In the genomic region with DNA sequence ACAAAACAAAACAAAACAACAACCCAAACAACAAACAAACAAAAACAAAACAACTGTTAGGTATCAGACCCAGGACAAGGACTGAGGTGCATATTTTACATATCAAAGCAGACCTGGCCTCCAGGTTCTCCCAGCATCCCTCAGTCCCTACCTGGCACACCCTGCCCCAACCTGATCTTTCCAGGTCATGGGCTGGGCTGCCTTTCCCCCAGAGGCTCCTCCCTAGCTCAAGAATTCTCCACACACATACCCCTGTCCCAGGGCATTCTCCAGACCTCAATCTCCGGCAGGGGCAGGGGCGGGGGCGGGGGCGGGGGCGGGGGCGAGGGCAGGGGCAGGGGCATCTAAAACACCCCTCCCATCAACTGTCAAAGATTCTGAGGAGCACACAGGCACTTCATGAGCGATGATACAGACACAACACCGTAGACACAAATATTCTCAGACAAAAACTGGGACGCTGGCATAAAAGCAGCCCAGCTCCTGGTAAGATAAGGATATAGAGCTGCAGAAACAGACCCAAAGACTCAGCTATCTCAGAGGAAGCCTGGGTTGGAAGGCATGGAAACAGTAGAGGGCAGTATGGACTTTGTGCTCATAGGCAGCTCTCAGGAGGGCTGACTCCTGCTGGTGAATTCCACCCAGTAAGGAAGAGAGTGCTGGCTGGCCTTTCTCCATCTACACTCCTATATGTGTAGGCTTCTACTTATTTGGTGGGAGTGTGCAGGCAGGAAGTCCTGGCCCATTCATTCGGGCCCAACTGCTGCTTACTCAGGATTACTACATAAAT, we compare ENCODE assay signal across 12 mouse cellular contexts.
A peak's percentile ranks its signal among the peaks of the same experiment; 100 is the strongest.
DNase-seq lines count a peak whose midpoint lies in the region; TF ChIP-seq lines count a peak whose summit lies in the region.
"Had no signal": no experiment of that assay in that cellular context is flagged by ENCODE, and none has a peak within 500 bp of the region (broad histone marks: within the 10 kb centered on the region; RNA-seq: fewer than 3 reads in every experiment).

No protein-coding gene starts in this region.

- H3K27ac ChIP-seq in layer of hippocampus, adult 2 months = no peak overlapping the region
- H3K27ac ChIP-seq in CH12.LX (ENCODE audit: insufficient read depth, low read depth) = no peak overlapping the region
- H3K27ac ChIP-seq: embryonic facial prominence, embryonic 13.5 days; limb, embryonic 10.5 days had no signal

- no peaks in the 10 kb centered on the region for H3K4me1 ChIP-seq in CH12.LX (ENCODE audit: control insufficient read depth in 1 of 2, insufficient read depth in 2 of 2)
- H3K4me1 ChIP-seq: embryonic facial prominence, embryonic 13.5 days; heart, embryonic 12.5 days; limb, embryonic 10.5 days had no signal

- dilution Hi-C loops in CH12.LX (cut with MboI; ENCODE audit: extremely low pct_ligation_motif_present, extremely low pct_unique_long_range_greater_than_20kb, low sequenced_read_pairs) = no loop called here

- no peaks in the 10 kb centered on the region for H3K9me3 ChIP-seq in CH12.LX (replicated peaks; ENCODE audit: low read length)
- H3K9me3 ChIP-seq: embryonic facial prominence, embryonic 13.5 days; heart, embryonic 12.5 days; limb, embryonic 10.5 days had no signal

- TF ChIP-seq CTCF in layer of hippocampus, adult 2 months (conservative IDR thresholded peaks at IDR 0.05) = peak; percentile 50
- TF ChIP-seq CTCF in CH12.LX (conservative IDR thresholded peaks at IDR 0.05 in 1 of 2, IDR thresholded peaks at IDR 0.05 in 1 of 2; ENCODE audit: low read depth in 2 of 2, low read length in 2 of 2) = peak in 1 of 2 experiments; percentile 55; a peak in 2 of 4 replicates

- TF ChIP-seq RAD21 in CH12.LX (IDR thresholded peaks at IDR 0.05; ENCODE audit: low read depth, low read length) = peak; percentile 26

- in situ Hi-C loops in CH12.LX (cut with MboI; ENCODE audit: low pct_ligation_motif_present, low pct_unique_long_range_greater_than_20kb, low sequenced_read_pairs) = no loop called here

- TF ChIP-seq EP300 in CH12.LX (IDR thresholded peaks at IDR 0.05; ENCODE audit: low read length) = no peak

- no peak overlapping the region for H3K4me3 ChIP-seq in layer of hippocampus, adult 2 months
- H3K4me3 ChIP-seq in CH12.LX (replicated peaks in 1 of 3; ENCODE audit: low read depth in 2 of 3, low read length in 2 of 3, poor library complexity in 1 of 3) = no peak overlapping the region
- H3K4me3 ChIP-seq: embryonic facial prominence, embryonic 13.5 days; heart, embryonic 12.5 days; limb, embryonic 10.5 days had no signal

- no peak for DNase-seq in layer of hippocampus, adult 2 months (ENCODE audit: low spot score in 2 of 2)
- no peak for DNase-seq in layer of hippocampus, postnatal 10 days (ENCODE audit: low spot score in 2 of 2)
- peak; percentile 29 for DNase-seq in CH12.LX (ENCODE audit: extremely low read depth)
- peak; percentile 76 for DNase-seq in ES-CJ7 (ENCODE audit: low read depth, low spot score)
- peak; percentile 15 for DNase-seq in mesoderm, embryonic 11.5 days (ENCODE audit: low read depth, low spot score)
- DNase-seq in cerebellum, postnatal 36 days = no peak
- DNase-seq in ovary, adult 18-20 months (ENCODE audit: low spot score) = no peak
- DNase-seq: kidney, adult 8-10 months; lung, postnatal 4 days had no signal

- H3K4me2 ChIP-seq in CH12.LX (ENCODE audit: insufficient read depth, low read depth, poor library complexity, severe bottlenecking) = no peak overlapping the region
- H3K4me2 ChIP-seq: embryonic facial prominence, embryonic 13.5 days; heart, embryonic 12.5 days had no signal

- H3K79me2 ChIP-seq in CH12.LX (replicated peaks; ENCODE audit: control insufficient read depth, extremely low read depth, insufficient read depth, poor library complexity, severe bottlenecking) = no peaks in the 10 kb centered on the region

- H3K27me3 ChIP-seq in CH12.LX (replicated peaks) = no peaks in the 10 kb centered on the region
- H3K27me3 ChIP-seq: embryonic facial prominence, embryonic 13.5 days; heart, embryonic 12.5 days had no signal

- no peaks in the 10 kb centered on the region for H3K36me3 ChIP-seq in CH12.LX (replicated peaks in 1 of 2; ENCODE audit: control insufficient read depth in 1 of 2, insufficient read depth in 1 of 2, low read length in 1 of 2)
- H3K36me3 ChIP-seq: embryonic facial prominence, embryonic 13.5 days; heart, embryonic 12.5 days; limb, embryonic 10.5 days had no signal

- H3K9ac ChIP-seq in CH12.LX (ENCODE audit: insufficient read depth, low read depth) = no peak overlapping the region
- H3K9ac ChIP-seq: embryonic facial prominence, embryonic 13.5 days; heart, embryonic 12.5 days had no signal

- TF ChIP-seq POLR2A in CH12.LX (IDR thresholded peaks at IDR 0.05; ENCODE audit: low read depth, low read length) = no peak

TF ChIP-seq in CH12.LX, 34 proteins besides CTCF, POLR2A, EP300 and RAD21:
- TF ChIP-seq USF2 (conservative IDR thresholded peaks at IDR 0.05; ENCODE audit: low read depth, low read length) (no peak), CHD1 (IDR thresholded peaks at IDR 0.05; ENCODE audit: low read depth, low read length) (no peak), ETS1 (conservative IDR thresholded peaks at IDR 0.05; ENCODE audit: low read depth, low read length) (no peak)

Comparison
In these comparisons a context has a peak if more than half of its experiments do, and no peak if none do; other contexts are left out.
1. DNase-seq: peak in CH12.LX (single experiment), ES-CJ7 (single experiment) and mesoderm, embryonic 11.5 days (single experiment); none in layer of hippocampus, adult 2 months (0 of 2), layer of hippocampus, postnatal 10 days (0 of 2), cerebellum, postnatal 36 days (0 of 2) and ovary, adult 18-20 months (single experiment).